Mouse (Mus musculus) ES-E14 (cell line): ENCODE results near the gene Mydgf. TPM values are rescaled to one million over a fixed set of nuclear protein-coding genes. Genes with fewer than 3 reads are reported as not detected.

Source experiments
- DNase-seq: peaks from one replicate; pipeline ENCODE4 v3.0.0-alpha.2; 2013; ENCODE audit warnings: low read depth, low spot score
- H3K27ac ChIP-seq: 2 replicates; pipeline ENCODE4 v1.5.1; 2012; ENCODE audit warnings: low read depth, mild to moderate bottlenecking, low read length, moderate library complexity, mixed read lengths; ENCODE audit not compliant: poor library complexity, insufficient read depth, severe bottlenecking
- H3K36me3 ChIP-seq: 2 replicates; pipeline ENCODE4 v1.6.1; 2012; ENCODE audit warnings: mild to moderate bottlenecking, low read length, moderate library complexity, mixed read lengths; ENCODE audit not compliant: control insufficient read depth, poor library complexity, insufficient read depth, severe bottlenecking
- H3K4me1 ChIP-seq, 2 experiments: fragments of 150-350 bp in 1 of 2; sonication (generic) in 1 of 2; 2 replicates each; pipeline ENCODE4 v1.6.1; 2012; ENCODE audit warnings: low read length in 2 of 2, mild to moderate bottlenecking in 1 of 2, mixed read lengths in 1 of 2; ENCODE audit not compliant: control insufficient read depth in 2 of 2, insufficient read depth in 2 of 2, poor library complexity in 1 of 2
- H3K4me3 ChIP-seq, 2 experiments: fragments of 150-350 bp in 1 of 2; sonication (generic) in 1 of 2; 2 replicates each; pipeline ENCODE4 v1.5.1; 2012; ENCODE audit warnings: low read length in 2 of 2, low read depth in 1 of 2, mild to moderate bottlenecking in 1 of 2, mixed read lengths in 1 of 2; ENCODE audit not compliant: insufficient read depth in 1 of 2, poor library complexity in 1 of 2, severe bottlenecking in 1 of 2
- H3K9ac ChIP-seq: 2 replicates; pipeline ENCODE4 v1.6.1; 2012; ENCODE audit warnings: low read depth, mild to moderate bottlenecking, low read length, mixed read lengths; ENCODE audit not compliant: poor library complexity, insufficient read depth, severe bottlenecking
- H3K9me3 ChIP-seq: fragments of 150-350 bp; sonication (generic); 2 replicates; pipeline ENCODE4 v1.6.1; 2012; ENCODE audit warnings: low read depth, mild to moderate bottlenecking, low read length; ENCODE audit not compliant: control insufficient read depth, insufficient read depth
- CHD2 ChIP-seq: IDR thresholded peaks from 2 replicates; pipeline ENCODE4 v1.6.1; 2014; ENCODE audit warnings: mild to moderate bottlenecking, low read depth, low read length, inconsistent platforms
- HCFC1 ChIP-seq: IDR thresholded peaks from 2 replicates; pipeline ENCODE4 v1.6.1; 2012; ENCODE audit warnings: low read length, inconsistent platforms, borderline replicate concordance; ENCODE audit not compliant: insufficient read depth
- MAFK ChIP-seq: IDR thresholded peaks from 2 replicates; pipeline ENCODE4 v1.6.1; 2014; ENCODE audit warnings: mild to moderate bottlenecking, low read depth, low read length, inconsistent platforms; ENCODE audit not compliant: insufficient read depth
- ZC3H11A ChIP-seq: IDR thresholded peaks from 2 replicates; pipeline ENCODE4 v1.6.1; 2012; ENCODE audit warnings: low read depth, mild to moderate bottlenecking, inconsistent platforms, low read length, borderline replicate concordance
- ZNF384 ChIP-seq: IDR thresholded peaks from 2 replicates; pipeline ENCODE4 v1.6.1; 2012; ENCODE audit warnings: low read depth, low read length, inconsistent platforms
- in situ Hi-C, 2 experiments: fragments of 600-800 bp; cut with MboI; formaldehyde crosslinking; loops; one replicate each; pipeline ENCODE4 v1.15.1; 2025; ENCODE audit warnings: low sequenced_read_pairs in 2 of 2, inconsistent platforms in 1 of 2; ENCODE audit not compliant: unreplicated experiment in 2 of 2
- total RNA-seq: library from RNA; depleted of rRNA; stranded (reverse); fragments of 300-350 nt; gene quantifications from 2 replicates; pipeline ENCODE4 v1.2.3, GENCODE M21; 2012

Gene Mydgf
- total RNA-seq, 1 experiment, result 71.1 TPM

DNA sequence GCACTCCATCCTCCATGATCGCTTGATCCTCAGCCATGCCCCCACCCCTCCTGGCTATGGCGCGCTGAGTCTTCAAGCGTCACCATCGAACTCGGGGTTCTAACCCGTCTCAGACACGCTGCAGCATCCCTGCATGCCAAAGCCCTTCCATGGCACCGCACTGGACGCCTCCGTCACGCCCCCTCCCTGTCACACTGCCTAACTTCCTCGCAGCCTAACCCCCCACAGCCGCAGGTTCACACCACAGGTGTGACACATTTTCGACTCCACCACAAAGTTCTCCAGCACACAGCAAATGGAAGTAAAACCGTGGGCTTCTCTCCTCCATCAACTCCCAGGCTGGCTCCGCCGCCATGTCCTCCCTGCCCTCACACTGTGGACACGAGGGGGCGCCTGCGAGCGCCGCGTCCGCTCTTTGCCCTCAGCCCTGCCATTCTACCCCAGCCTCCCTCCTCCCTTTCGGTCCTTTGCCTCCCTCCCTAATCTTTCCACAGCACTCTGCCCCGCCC is 49.2 kb downstream of the Mydgf start:
- Histone ChIP-seq H3K4me1 (peaks cover 0 to 17% of the 10 kb centered on the region in 2 experiments; a peak in 2 of 4 replicates), H3K27ac (no peak overlapping the region), H3K4me3 (peak overlapping the region; percentile 21 to 44; a peak in 2 of 4 replicates), H3K9ac (no peak overlapping the region), H3K36me3 (no peaks in the 10 kb centered on the region), H3K9me3 (no peaks in the 10 kb centered on the region)
- in situ Hi-C loops, result no loop called here
- TF ChIP-seq HCFC1 (no peak), ZC3H11A (no peak), ZNF384 (no peak), CHD2 (no peak), MAFK (no peak)
- peak; percentile 40 for DNase-seq

- Histone ChIP-seq H3K36me3 (no peaks in the 10 kb centered on the region), H3K4me1 (peaks cover 0 to 17% of the 10 kb centered on the region in 2 experiments; a peak in 2 of 4 replicates), H3K4me3 (peak overlapping the region in 1 of 2 experiments; percentile 21; a peak in 1 of 4 replicates), H3K9me3 (no peaks in the 10 kb centered on the region), H3K9ac (peak overlapping the region; percentile 5; the same call in 1 of the 2 replicates), H3K27ac (no peak overlapping the region)
- no peak for DNase-seq
- in situ Hi-C loops, result no loop called here
- TF ChIP-seq ZC3H11A (no peak), CHD2 (no peak), HCFC1 (no peak), ZNF384 (no peak), MAFK (no peak)
These were observed 50.0 kb downstream of the Mydgf start for GRCm38 (mm10) chr17:56133457-56134363.

- DNase-seq, result no peak
- no peak for TF ChIP-seq HCFC1
- no peak for TF ChIP-seq CHD2
- no peak for TF ChIP-seq ZNF384
- TF ChIP-seq ZC3H11A, result no peak
- no peak for TF ChIP-seq MAFK
- no peaks in the 10 kb centered on the region for H3K9me3 ChIP-seq
- H3K27ac ChIP-seq, result no peak overlapping the region
- no peaks in the 10 kb centered on the region for H3K36me3 ChIP-seq
- peaks cover 0 to 11% of the 10 kb centered on the region in 2 experiments; a peak in 2 of 4 replicates for H3K4me1 ChIP-seq
- no peak overlapping the region for H3K4me3 ChIP-seq
- H3K9ac ChIP-seq, result no peak overlapping the region
- in situ Hi-C loops, result no loop called here
These were observed 51.1 kb downstream of the Mydgf start for GRCm38 (mm10) chr17:56132661-56133060.

DNA sequence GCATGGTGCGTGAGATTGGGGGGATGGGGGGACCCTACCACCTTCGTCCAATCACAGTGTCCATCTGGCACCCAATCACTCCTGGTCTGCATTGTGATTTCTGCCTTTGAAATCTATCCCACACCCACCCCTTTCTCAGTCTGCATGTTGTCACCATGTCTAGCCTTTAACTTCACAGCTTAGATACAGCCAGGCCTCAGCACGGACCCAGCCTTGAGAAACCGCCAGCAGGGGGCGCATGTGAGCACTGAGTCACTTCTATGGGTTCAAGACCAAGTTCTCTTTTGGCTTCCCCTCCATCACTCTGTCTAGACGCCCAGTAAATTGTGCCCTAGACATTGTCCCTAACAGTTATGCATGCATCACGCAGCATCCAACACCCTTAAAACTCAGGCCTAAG is 51.9 kb downstream of the Mydgf start:
- no peak overlapping the region for H3K4me3 ChIP-seq
- in situ Hi-C loops, result no loop called here

More for the DNA sequence above, 51.9 kb downstream of the Mydgf start:
- Histone ChIP-seq H3K27ac (no peak overlapping the region), H3K9me3 (no peaks in the 10 kb centered on the region), H3K9ac (no peak overlapping the region), H3K4me1 (peaks cover 0 to 10% of the 10 kb centered on the region in 2 experiments; a peak in 2 of 4 replicates), H3K36me3 (no peaks in the 10 kb centered on the region)
- DNase-seq, result peak; percentile 84
- no peak for TF ChIP-seq MAFK
- TF ChIP-seq CHD2, result no peak
- TF ChIP-seq HCFC1, result no peak
- TF ChIP-seq ZNF384, result no peak
- no peak for TF ChIP-seq ZC3H11A
